Mouse (Mus musculus) embryonic facial prominence, embryonic 12.5 days (tissue): ENCODE results near the gene Ctnnb1. TPM values are rescaled to one million over a fixed set of nuclear protein-coding genes. Genes with fewer than 3 reads are reported as not detected.
A peak's percentile ranks its signal among the peaks of the same experiment; 100 is the strongest.

Experiments
- ATAC-seq: fragments of 200-750 bp; cut with Nextera tagmentation; 2 replicates; pipeline ENCODE4 v1.8.0; 2017; ENCODE audit not compliant: insufficient number of reproducible peaks, insufficient read depth, low FRiP score, low TSS enrichment
- H3K27ac ChIP-seq: fragments of 300-500 bp; sonication (generic); 2 replicates; pipeline ENCODE4 v1.5.1; 2016; ENCODE audit warnings: mild to moderate bottlenecking
- H3K27me3 ChIP-seq: fragments of 300-500 bp; sonication (generic); 2 replicates; pipeline ENCODE4 v1.6.1; 2016; ENCODE audit warnings: mild to moderate bottlenecking, moderate library complexity
- H3K36me3 ChIP-seq: fragments of 300-500 bp; sonication (generic); 2 replicates; pipeline ENCODE4 v1.6.1; 2016; ENCODE audit warnings: mild to moderate bottlenecking
- H3K4me1 ChIP-seq: fragments of 300-500 bp; sonication (generic); 2 replicates; pipeline ENCODE4 v1.6.1; 2016
- H3K4me2 ChIP-seq: fragments of 300-500 bp; sonication (generic); replicated peaks from 2 replicates; pipeline ENCODE4 v1.6.1; 2016; ENCODE audit warnings: mild to moderate bottlenecking, moderate library complexity
- H3K4me3 ChIP-seq: fragments of 300-500 bp; sonication (generic); 2 replicates; pipeline ENCODE4 v1.5.1; 2016; ENCODE audit warnings: mild to moderate bottlenecking
- H3K9ac ChIP-seq: fragments of 300-500 bp; sonication (generic); 2 replicates; pipeline ENCODE4 v1.6.1; 2016; ENCODE audit warnings: mild to moderate bottlenecking, moderate library complexity
- H3K9me3 ChIP-seq: fragments of 300-500 bp; sonication (generic); 2 replicates; pipeline ENCODE4 v1.6.1; 2016; ENCODE audit warnings: mild to moderate bottlenecking, moderate library complexity
- WGBS: fragments of 180-500 bp; shearing (Covaris S2); methylation state at CpG from one replicate; pipeline ENCODE4 v1.1.7; 2016; 5-methylcytosine and 5-hydroxymethylcytosine counted together
- polyA plus RNA-seq: library from polyadenylated mRNA; unstranded; fragments of >200 nt; fragmentation: Nextera tagmentation; extraction: Ambion mirVana; gene quantifications from 2 replicates; pipeline ENCODE4 v1.2.1, GENCODE M21; 2016

Gene Ctnnb1
- polyA plus RNA-seq, 1 experiment from 2014 or later = 801 TPM

- no peak overlapping the region for H3K9ac ChIP-seq
- H3K9me3 ChIP-seq = no peaks in the 10 kb centered on the region
- H3K4me2 ChIP-seq = no peak overlapping the region
- no peak overlapping the region for H3K27ac ChIP-seq
- no peaks in the 10 kb centered on the region for H3K27me3 ChIP-seq
- no peak overlapping the region for H3K4me3 ChIP-seq
- ATAC-seq = no peak
- H3K4me1 ChIP-seq = peaks cover 41% of the 10 kb centered on the region
- WGBS = 82% methylated on average over 3 of the region's 3 CpGs
- no peaks in the 10 kb centered on the region for H3K36me3 ChIP-seq
These were observed 57.2 kb downstream of the Ctnnb1 start for GRCm38 (mm10) chr9:120986255-120986654.

GRCm38 (mm10) chr9:120986994-120987393, 58.0 kb downstream of the Ctnnb1 start:
- ATAC-seq = no peak
- H3K4me3 ChIP-seq = no peak overlapping the region
- H3K27ac ChIP-seq = no peak overlapping the region
- no peaks in the 10 kb centered on the region for H3K27me3 ChIP-seq
- peaks cover 44% of the 10 kb centered on the region for H3K4me1 ChIP-seq
- no peak overlapping the region for H3K4me2 ChIP-seq
- no peak overlapping the region for H3K9ac ChIP-seq
- WGBS = 77% methylated on average over 4 of the region's 4 CpGs
- H3K9me3 ChIP-seq = no peaks in the 10 kb centered on the region
- H3K36me3 ChIP-seq = no peaks in the 10 kb centered on the region

- H3K4me2 ChIP-seq = no peak overlapping the region
- ATAC-seq = no peak
- H3K4me1 ChIP-seq = peaks cover 40% of the 10 kb centered on the region
- no peak overlapping the region for H3K9ac ChIP-seq
- WGBS = 42% methylated on average over 9 of the region's 9 CpGs
- no peaks in the 10 kb centered on the region for H3K27me3 ChIP-seq
- no peak overlapping the region for H3K4me3 ChIP-seq
- H3K27ac ChIP-seq = no peak overlapping the region
- no peaks in the 10 kb centered on the region for H3K9me3 ChIP-seq
- no peaks in the 10 kb centered on the region for H3K36me3 ChIP-seq
These were observed 59.1 kb downstream of the Ctnnb1 start for GRCm38 (mm10) chr9:120988088-120988487.

GRCm38 (mm10) chr9:120989806-120990700, 61.0 kb downstream of the Ctnnb1 start:
- no peak for ATAC-seq
- WGBS = 58% methylated on average over 15 of the region's 15 CpGs
- no peak overlapping the region for H3K9ac ChIP-seq
- no peaks in the 10 kb centered on the region for H3K27me3 ChIP-seq
- H3K27ac ChIP-seq = no peak overlapping the region
- no peaks in the 10 kb centered on the region for H3K36me3 ChIP-seq
- H3K4me2 ChIP-seq = no peak overlapping the region
- no peaks in the 10 kb centered on the region for H3K9me3 ChIP-seq
- H3K4me3 ChIP-seq = no peak overlapping the region
- peaks cover 23% of the 10 kb centered on the region for H3K4me1 ChIP-seq

- Histone ChIP-seq H3K36me3 (no peaks in the 10 kb centered on the region), H3K9me3 (no peaks in the 10 kb centered on the region), H3K4me3 (no peak overlapping the region), H3K4me1 (peaks cover 23% of the 10 kb centered on the region), H3K27ac (no peak overlapping the region), H3K4me2 (no peak overlapping the region), H3K27me3 (no peaks in the 10 kb centered on the region), H3K9ac (no peak overlapping the region)
- ATAC-seq = no peak
- WGBS = 57% methylated on average over 2 of the region's 2 CpGs
These were observed 62.8 kb downstream of the Ctnnb1 start for GRCm38 (mm10) chr9:120991801-120992200.

GRCm38 (mm10) chr9:120993004-120993403, 64.0 kb downstream of the Ctnnb1 start:
- no peak for ATAC-seq
- H3K9ac ChIP-seq = no peak overlapping the region
- H3K36me3 ChIP-seq = no peaks in the 10 kb centered on the region
- H3K27ac ChIP-seq = no peak overlapping the region
- 34% methylated on average over 10 of the region's 10 CpGs for WGBS
- 0 out of 2 replicates have a peak overlapping the region, but pooled peaks have one; percentile 6 for H3K4me2 ChIP-seq
- H3K4me3 ChIP-seq = no peak overlapping the region
- H3K27me3 ChIP-seq = no peaks in the 10 kb centered on the region
- H3K9me3 ChIP-seq = no peaks in the 10 kb centered on the region
- peaks cover 23% of the 10 kb centered on the region for H3K4me1 ChIP-seq

GRCm38 (mm10) chr9:120994223-120995155, 65.5 kb downstream of the Ctnnb1 start:
- H3K27ac ChIP-seq = no peak overlapping the region
- H3K9me3 ChIP-seq = no peaks in the 10 kb centered on the region
- 63% methylated on average over 15 of the region's 15 CpGs for WGBS
- no peak overlapping the region for H3K9ac ChIP-seq
- no peak overlapping the region for H3K4me2 ChIP-seq
- peaks cover 35% of the 10 kb centered on the region for H3K4me1 ChIP-seq
- no peaks in the 10 kb centered on the region for H3K36me3 ChIP-seq
- no peak overlapping the region for H3K4me3 ChIP-seq
- H3K27me3 ChIP-seq = no peaks in the 10 kb centered on the region
- ATAC-seq = no peak

GRCm38 (mm10) chr9:120998696-120999095, 69.7 kb downstream of the Ctnnb1 start:
- Histone ChIP-seq H3K27ac (0 out of 2 replicates have a peak overlapping the region, but pooled peaks have one; percentile 4), H3K27me3 (no peaks in the 10 kb centered on the region), H3K4me2 (no peak overlapping the region), H3K9ac (no peak overlapping the region), H3K4me3 (no peak overlapping the region), H3K36me3 (no peaks in the 10 kb centered on the region), H3K9me3 (no peaks in the 10 kb centered on the region), H3K4me1 (peaks cover 32% of the 10 kb centered on the region)
- no peak for ATAC-seq
- WGBS = 61% methylated on average over 11 of the region's 11 CpGs

GRCm38 (mm10) chr9:121000641-121001320, 71.8 kb downstream of the Ctnnb1 start:
- H3K27me3 ChIP-seq = no peaks in the 10 kb centered on the region

GRCm38 (mm10) chr9:121001681-121002540, 72.9 kb downstream of the Ctnnb1 start:
- Histone ChIP-seq H3K36me3 (no peaks in the 10 kb centered on the region), H3K4me2 (no peak overlapping the region), H3K27ac (no peak overlapping the region), H3K27me3 (no peaks in the 10 kb centered on the region), H3K4me3 (no peak overlapping the region), H3K9ac (no peak overlapping the region), H3K9me3 (no peaks in the 10 kb centered on the region), H3K4me1 (peaks cover 32% of the 10 kb centered on the region; the same call in 1 of the 2 replicates)
- no peak for ATAC-seq
- 64% methylated on average over 15 of the region's 15 CpGs for WGBS

More at GRCm38 (mm10) chr9:121000641-121001320, 71.8 kb downstream of the Ctnnb1 start:
- no peak overlapping the region for H3K4me2 ChIP-seq
- H3K4me1 ChIP-seq = peaks cover 32% of the 10 kb centered on the region; the same call in 1 of the 2 replicates
- ATAC-seq = no peak
- H3K9me3 ChIP-seq = no peaks in the 10 kb centered on the region
- H3K27ac ChIP-seq = no peak overlapping the region
- no peak overlapping the region for H3K9ac ChIP-seq
- 71% methylated on average over 7 of the region's 7 CpGs for WGBS
- no peak overlapping the region for H3K4me3 ChIP-seq
- H3K36me3 ChIP-seq = no peaks in the 10 kb centered on the region
